Mouse (Mus musculus): Measurements from ENCODE around the gene Ttc7b. TPM values are rescaled to one million over a fixed set of nuclear protein-coding genes. Genes with fewer than 3 reads are reported as not detected.

The Ttc7b gene
- polyA plus RNA-seq, 1 experiment from 2014 or later: 3.9 TPM

- H3K9ac ChIP-seq (replicated peaks; ENCODE audit: low read length): no peak overlapping the region
- H3K9me3 ChIP-seq (ENCODE audit: low read length): no peaks in the 10 kb centered on the region
- no peak overlapping the region for H3K27ac ChIP-seq (ENCODE audit: low read length)
- peaks cover 12% of the 10 kb centered on the region for H3K4me1 ChIP-seq (ENCODE audit: insufficient read depth, low read length)
- no peak overlapping the region for H3K4me2 ChIP-seq (replicated peaks; ENCODE audit: low read depth, low read length)
- H3K36me3 ChIP-seq (ENCODE audit: insufficient read depth, low read length): peaks cover 4% of the 10 kb centered on the region; the same call in 1 of the 2 replicates
- 78% methylated on average over 3 of the region's 3 CpGs for WGBS
- no peak for ATAC-seq (ENCODE audit: low FRiP score, low TSS enrichment)
- H3K4me3 ChIP-seq (ENCODE audit: low read length): no peak overlapping the region
- H3K27me3 ChIP-seq (ENCODE audit: insufficient read depth, low read length): no peaks in the 10 kb centered on the region
Observed at GRCm38 (mm10) chr12:100474661-100475321, 45.8 kb downstream of the Ttc7b start.

GRCm38 (mm10) chr12:100470295-100470694 lies 50.3 kb downstream of the Ttc7b start:
- H3K9me3 ChIP-seq (ENCODE audit: low read length): no peaks in the 10 kb centered on the region
- H3K4me3 ChIP-seq (ENCODE audit: low read length): no peak overlapping the region
- H3K27ac ChIP-seq (ENCODE audit: low read length): no peak overlapping the region
- H3K4me2 ChIP-seq (replicated peaks; ENCODE audit: low read depth, low read length): no peak overlapping the region
- H3K36me3 ChIP-seq (ENCODE audit: insufficient read depth, low read length): peaks cover 12% of the 10 kb centered on the region; the same call in 1 of the 2 replicates
- H3K27me3 ChIP-seq (ENCODE audit: insufficient read depth, low read length): no peaks in the 10 kb centered on the region
- WGBS: 71% methylated on average over 9 of the region's 9 CpGs
- no peak overlapping the region for H3K9ac ChIP-seq (replicated peaks; ENCODE audit: low read length)
- H3K4me1 ChIP-seq (ENCODE audit: insufficient read depth, low read length): no peaks in the 10 kb centered on the region; the same call in 1 of the 2 replicates
- ATAC-seq (ENCODE audit: low FRiP score, low TSS enrichment): no peak

GRCm38 (mm10) chr12:100469503-100470293 lies 50.9 kb downstream of the Ttc7b start:
- Histone ChIP-seq H3K4me1 (ENCODE audit: insufficient read depth, low read length) (no peaks in the 10 kb centered on the region), H3K9me3 (ENCODE audit: low read length) (no peaks in the 10 kb centered on the region), H3K4me2 (replicated peaks; ENCODE audit: low read depth, low read length) (no peak overlapping the region), H3K27me3 (ENCODE audit: insufficient read depth, low read length) (no peaks in the 10 kb centered on the region), H3K27ac (ENCODE audit: low read length) (no peak overlapping the region), H3K9ac (replicated peaks; ENCODE audit: low read length) (no peak overlapping the region), H3K4me3 (ENCODE audit: low read length) (no peak overlapping the region), H3K36me3 (ENCODE audit: insufficient read depth, low read length) (peaks cover 12% of the 10 kb centered on the region; the same call in 1 of the 2 replicates)
- 72% methylated on average over 7 of the region's 7 CpGs for WGBS
- ATAC-seq (ENCODE audit: low FRiP score, low TSS enrichment): no peak

GRCm38 (mm10) chr12:100465101-100465715 lies 55.4 kb downstream of the Ttc7b start:
- no peak overlapping the region for H3K9ac ChIP-seq (replicated peaks; ENCODE audit: low read length)
- H3K27me3 ChIP-seq (ENCODE audit: insufficient read depth, low read length): no peaks in the 10 kb centered on the region
- H3K4me3 ChIP-seq (ENCODE audit: low read length): no peak overlapping the region
- H3K9me3 ChIP-seq (ENCODE audit: low read length): no peaks in the 10 kb centered on the region
- WGBS: 88% methylated on average over 1 of the region's 4 CpGs
- no peak overlapping the region for H3K27ac ChIP-seq (ENCODE audit: low read length)
- no peaks in the 10 kb centered on the region for H3K4me1 ChIP-seq (ENCODE audit: insufficient read depth, low read length)
- no peak overlapping the region for H3K4me2 ChIP-seq (replicated peaks; ENCODE audit: low read depth, low read length)
- no peak for ATAC-seq (ENCODE audit: low FRiP score, low TSS enrichment)
- 0 out of 2 replicates have a peak, but pooled peaks cover 8% of the 10 kb centered on the region for H3K36me3 ChIP-seq (ENCODE audit: insufficient read depth, low read length)

- no peak overlapping the region for H3K27ac ChIP-seq (ENCODE audit: low read length)
- no peak overlapping the region for H3K4me3 ChIP-seq (ENCODE audit: low read length)
- H3K4me2 ChIP-seq (replicated peaks; ENCODE audit: low read depth, low read length): no peak overlapping the region
- no peak overlapping the region for H3K9ac ChIP-seq (replicated peaks; ENCODE audit: low read length)
- H3K4me1 ChIP-seq (ENCODE audit: insufficient read depth, low read length): no peaks in the 10 kb centered on the region; the same call in 1 of the 2 replicates
- no peak for ATAC-seq (ENCODE audit: low FRiP score, low TSS enrichment)
- H3K36me3 ChIP-seq (ENCODE audit: insufficient read depth, low read length): 0 out of 2 replicates have a peak, but pooled peaks cover 3% of the 10 kb centered on the region
- WGBS: 97% methylated on average over 7 of the region's 7 CpGs
- no peaks in the 10 kb centered on the region for H3K9me3 ChIP-seq (ENCODE audit: low read length)
- no peaks in the 10 kb centered on the region for H3K27me3 ChIP-seq (ENCODE audit: insufficient read depth, low read length)
Observed at GRCm38 (mm10) chr12:100457701-100458100, 62.9 kb downstream of the Ttc7b start.

- 43% methylated on average over 10 of the region's 10 CpGs for WGBS
- H3K9ac ChIP-seq (replicated peaks; ENCODE audit: low read length): no peak overlapping the region
- H3K4me3 ChIP-seq (ENCODE audit: low read length): no peak overlapping the region
- no peaks in the 10 kb centered on the region for H3K27me3 ChIP-seq (ENCODE audit: insufficient read depth, low read length)
- no peak for ATAC-seq (ENCODE audit: low FRiP score, low TSS enrichment)
- no peaks in the 10 kb centered on the region for H3K9me3 ChIP-seq (ENCODE audit: low read length)
- H3K27ac ChIP-seq (ENCODE audit: low read length): no peak overlapping the region
- H3K4me1 ChIP-seq (ENCODE audit: insufficient read depth, low read length): no peaks in the 10 kb centered on the region; the same call in 1 of the 2 replicates
- H3K36me3 ChIP-seq (ENCODE audit: insufficient read depth, low read length): 0 out of 2 replicates have a peak, but pooled peaks cover 3% of the 10 kb centered on the region
- no peak overlapping the region for H3K4me2 ChIP-seq (replicated peaks; ENCODE audit: low read depth, low read length)
Observed at GRCm38 (mm10) chr12:100456257-100456975, 64.2 kb downstream of the Ttc7b start.

- Histone ChIP-seq H3K9me3 (ENCODE audit: low read length) (no peaks in the 10 kb centered on the region), H3K27ac (ENCODE audit: low read length) (no peak overlapping the region), H3K4me2 (replicated peaks; ENCODE audit: low read depth, low read length) (no peak overlapping the region), H3K9ac (replicated peaks; ENCODE audit: low read length) (no peak overlapping the region), H3K4me3 (ENCODE audit: low read length) (no peak overlapping the region), H3K27me3 (ENCODE audit: insufficient read depth, low read length) (no peaks in the 10 kb centered on the region), H3K36me3 (ENCODE audit: insufficient read depth, low read length) (0 out of 2 replicates have a peak, but pooled peaks cover 3% of the 10 kb centered on the region), H3K4me1 (ENCODE audit: insufficient read depth, low read length) (no peaks in the 10 kb centered on the region; the same call in 1 of the 2 replicates)
- 87% methylated on average over 2 of the region's 2 CpGs for WGBS
- no peak for ATAC-seq (ENCODE audit: low FRiP score, low TSS enrichment)
Observed at GRCm38 (mm10) chr12:100455453-100455852, 65.2 kb downstream of the Ttc7b start.

GRCm38 (mm10) chr12:100447701-100448277 lies 72.8 kb downstream of the Ttc7b start:
- no peak overlapping the region for H3K27ac ChIP-seq (ENCODE audit: low read length)
- H3K27me3 ChIP-seq (ENCODE audit: insufficient read depth, low read length): no peaks in the 10 kb centered on the region
- WGBS: 85% methylated on average over 12 of the region's 12 CpGs
- no peak overlapping the region for H3K4me3 ChIP-seq (ENCODE audit: low read length)
- H3K4me1 ChIP-seq (ENCODE audit: insufficient read depth, low read length): no peaks in the 10 kb centered on the region
- ATAC-seq (ENCODE audit: low FRiP score, low TSS enrichment): no peak
- no peak overlapping the region for H3K4me2 ChIP-seq (replicated peaks; ENCODE audit: low read depth, low read length)
- no peaks in the 10 kb centered on the region; the same call in 1 of the 2 replicates for H3K36me3 ChIP-seq (ENCODE audit: insufficient read depth, low read length)
- no peaks in the 10 kb centered on the region for H3K9me3 ChIP-seq (ENCODE audit: low read length)
- H3K9ac ChIP-seq (replicated peaks; ENCODE audit: low read length): no peak overlapping the region

- Histone ChIP-seq H3K4me1 (ENCODE audit: insufficient read depth, low read length) (0 out of 2 replicates have a peak, but pooled peaks cover under 1% of the 10 kb centered on the region), H3K27ac (ENCODE audit: low read length) (no peak overlapping the region), H3K36me3 (ENCODE audit: insufficient read depth, low read length) (peaks cover 4% of the 10 kb centered on the region; the same call in 1 of the 2 replicates), H3K27me3 (ENCODE audit: insufficient read depth, low read length) (no peaks in the 10 kb centered on the region), H3K9ac (replicated peaks; ENCODE audit: low read length) (no peak overlapping the region), H3K4me3 (ENCODE audit: low read length) (no peak overlapping the region), H3K9me3 (ENCODE audit: low read length) (no peaks in the 10 kb centered on the region), H3K4me2 (replicated peaks; ENCODE audit: low read depth, low read length) (no peak overlapping the region)
- ATAC-seq (ENCODE audit: low FRiP score, low TSS enrichment): no peak
- WGBS: 68% methylated on average over 6 of the region's 6 CpGs
Observed at GRCm38 (mm10) chr12:100447161-100447560, 73.5 kb downstream of the Ttc7b start.

Measured in kidney, embryonic 16.5 days (tissue).